Mouse (Mus musculus): ENCODE results near the gene Dyrk4.

DNA sequence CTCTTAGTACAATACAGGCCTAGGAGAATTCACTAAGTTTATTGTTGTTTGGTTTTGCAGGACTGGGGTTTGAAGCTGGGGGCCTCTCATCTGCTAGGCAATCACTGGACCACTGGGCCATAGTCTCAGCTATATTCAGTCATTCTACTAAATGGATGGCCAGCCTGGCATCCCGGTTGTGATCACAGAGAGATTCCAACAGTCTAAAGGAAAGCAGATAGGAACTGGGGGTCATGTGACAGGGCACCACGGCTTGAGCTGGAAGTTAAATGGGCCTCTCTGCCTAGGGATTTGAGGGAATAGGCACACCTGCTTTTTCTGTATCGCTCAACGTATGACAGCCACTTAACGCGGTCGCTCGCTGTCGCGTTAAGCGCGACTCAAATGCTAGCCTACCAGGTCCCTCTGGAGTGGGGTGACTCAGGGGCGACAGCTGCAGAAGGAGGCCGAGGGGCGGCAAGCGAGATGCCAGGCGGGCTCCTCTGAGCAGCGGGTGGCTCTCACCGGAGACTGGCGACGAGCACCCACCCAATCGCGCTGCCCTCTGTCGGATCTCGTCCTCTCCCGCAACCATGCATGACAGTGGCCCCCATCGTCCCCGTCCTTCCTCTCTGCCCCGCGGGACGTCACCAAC is 17.3 kb upstream of the Dyrk4 start:
- no peak for TF ChIP-seq EP300 (IDR thresholded peaks at IDR 0.05; ENCODE audit: insufficient read depth, low read depth, low read length)
- TF ChIP-seq CTCF (IDR thresholded peaks at IDR 0.05) = no peak
